Mouse (Mus musculus) hematopoietic stem cell, adult 5-6 weeks (primary cell): ENCODE data around the gene Grik4. TPM values are rescaled to one million over a fixed set of nuclear protein-coding genes. Genes with fewer than 3 reads are reported as not detected.

Experiments used
- ATAC-seq, 2 experiments: fragments of 125-278 bp in 1 of 2; replicated peaks in 1 of 2; 2 replicates each; pipeline ENCODE4 v1.8.0; 2016 to 2017; ENCODE audit warnings: inconsistent platforms in 2 of 2, mild to moderate bottlenecking in 2 of 2, moderate number of reproducible peaks in 2 of 2, low read depth in 1 of 2, moderate TSS enrichment in 1 of 2; ENCODE audit not compliant: low FRiP score in 2 of 2, poor library complexity in 2 of 2, severe bottlenecking in 2 of 2, insufficient read depth in 1 of 2, low TSS enrichment in 1 of 2
- total RNA-seq: library from RNA; stranded (forward); fragments of 172-1452, 232-1000 nt; gene quantifications from 2 replicates; pipeline ENCODE4 v1.2.3, GENCODE M21; 2017

The Grik4 gene
- total RNA-seq, 1 experiment from 2014 or later = not detected

- ATAC-seq = no peak
Measured at GRCm38 (mm10) chr9:42736697-42737335, 207.5 kb downstream of the Grik4 start.

DNA sequence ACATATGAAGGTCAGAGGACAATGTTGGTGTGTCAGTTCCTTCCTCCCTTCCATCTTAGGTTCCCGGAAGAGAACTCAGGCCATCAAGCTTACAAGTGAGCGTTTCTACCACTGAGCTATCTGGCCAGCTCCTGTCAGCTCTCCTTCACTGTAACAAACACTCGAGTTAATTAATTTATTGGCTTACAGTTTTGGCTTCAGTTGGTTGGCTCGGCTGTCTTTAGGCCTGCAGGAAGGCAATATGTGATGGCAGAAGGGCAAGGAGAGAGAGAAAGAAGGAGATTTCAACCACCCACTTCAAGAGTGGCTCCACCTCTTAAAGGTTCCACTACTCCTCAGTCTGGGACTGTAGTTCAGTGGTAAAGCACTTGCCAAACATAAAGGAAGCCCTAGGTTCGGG lies 209.2 kb downstream of the Grik4 start:
- ATAC-seq = no peak

GRCm38 (mm10) chr9:42732731-42733318 lies 211.5 kb downstream of the Grik4 start:
- no peak for ATAC-seq

DNA sequence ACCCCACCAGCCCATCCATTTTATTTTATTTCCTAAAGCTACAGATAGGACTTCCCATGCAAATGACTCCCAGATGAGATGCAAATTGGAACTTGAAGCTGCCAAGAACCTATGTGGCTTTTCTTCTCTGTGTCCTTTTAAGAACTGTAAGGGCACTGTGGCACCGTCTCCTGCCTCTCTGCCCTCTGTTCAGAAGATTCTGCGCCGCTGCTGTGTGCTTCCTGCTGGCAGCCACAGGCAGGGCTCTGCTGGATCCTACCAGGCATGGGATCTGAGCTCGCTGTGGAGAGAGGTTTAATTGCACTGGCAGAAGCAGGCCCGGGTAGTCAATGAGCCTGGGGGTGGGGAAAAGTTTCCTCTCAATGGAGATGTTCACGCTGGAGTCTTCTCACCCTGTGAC lies 215.8 kb downstream of the Grik4 start:
- ATAC-seq = no peak

GRCm38 (mm10) chr9:42727661-42728060 lies 216.6 kb downstream of the Grik4 start:
- ATAC-seq = no peak

DNA sequence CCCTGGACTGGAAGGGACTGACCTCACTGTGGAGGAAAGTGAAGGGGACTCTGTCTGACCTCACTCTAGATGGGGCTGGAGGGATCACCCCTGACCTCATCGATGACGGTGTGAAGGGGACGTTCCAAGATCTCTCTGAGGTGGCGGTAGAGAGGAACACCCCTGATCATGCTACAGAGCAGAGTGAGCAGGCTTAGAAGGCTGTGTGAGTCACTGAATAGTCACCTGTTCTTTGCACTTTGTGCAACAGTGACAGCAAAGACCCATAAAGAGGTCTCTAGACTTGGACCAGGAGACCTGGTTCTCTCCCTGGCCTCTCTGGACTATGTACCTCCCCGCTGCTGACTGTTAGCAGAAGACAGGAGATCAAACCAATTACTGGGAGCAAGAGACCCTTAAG lies 217.1 kb downstream of the Grik4 start:
- ATAC-seq = no peak

GRCm38 (mm10) chr9:42724099-42724498 lies 220.2 kb downstream of the Grik4 start:
- ATAC-seq = no peak

DNA sequence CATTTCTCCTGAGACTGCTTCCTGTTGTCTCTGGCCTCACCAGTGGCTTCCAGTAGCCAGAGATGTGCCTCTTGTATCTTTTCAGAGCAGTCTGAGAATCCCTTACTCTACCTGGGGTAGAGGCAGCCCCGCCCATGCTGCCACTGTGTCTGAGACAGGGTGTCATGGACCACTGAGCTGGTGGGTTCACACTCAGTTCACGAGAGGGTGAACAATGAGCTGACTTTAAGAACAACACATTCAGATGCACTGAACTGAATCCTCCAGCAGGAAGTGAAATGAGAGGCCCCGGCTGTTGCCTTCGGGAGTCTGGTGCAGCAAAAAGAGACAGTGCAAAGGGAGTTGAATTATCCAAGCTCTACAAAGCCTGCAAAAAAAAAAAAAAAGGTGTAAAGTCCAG lies 221.8 kb downstream of the Grik4 start:
- no peak for ATAC-seq

GRCm38 (mm10) chr9:42721718-42722117 lies 222.6 kb downstream of the Grik4 start:
- no peak for ATAC-seq

GRCm38 (mm10) chr9:42721146-42721545 lies 223.1 kb downstream of the Grik4 start:
- no peak for ATAC-seq

DNA sequence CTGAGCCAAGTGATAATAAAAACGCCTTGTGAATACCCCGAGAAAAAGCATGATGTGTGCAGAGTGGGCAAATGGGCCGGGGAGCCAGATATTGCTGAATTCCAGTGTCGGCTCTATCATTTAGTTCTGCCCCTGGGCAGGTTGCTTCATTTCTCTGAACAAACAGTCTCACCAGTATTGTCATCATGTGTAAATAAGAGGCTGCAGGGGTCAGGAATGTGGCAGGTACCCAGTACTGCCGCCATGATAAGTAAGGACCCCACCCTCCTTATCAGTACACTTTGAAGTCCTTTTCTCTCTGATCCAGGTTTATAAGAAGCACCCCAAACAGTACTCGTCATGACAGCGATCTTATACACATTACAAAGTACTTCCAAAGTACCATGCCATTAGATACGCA lies 230.4 kb downstream of the Grik4 start:
- no peak for ATAC-seq

GRCm38 (mm10) chr9:42705848-42706247 lies 238.4 kb downstream of the Grik4 start:
- ATAC-seq = peak in 1 of 2 experiments; percentile 34; a peak in 1 of 4 replicates

GRCm38 (mm10) chr9:42703191-42703854 lies 241.0 kb downstream of the Grik4 start:
- peak; percentile 34 to 65; a peak in 2 of 4 replicates for ATAC-seq

GRCm38 (mm10) chr9:42702231-42703132 lies 241.8 kb downstream of the Grik4 start:
- ATAC-seq = no peak

DNA sequence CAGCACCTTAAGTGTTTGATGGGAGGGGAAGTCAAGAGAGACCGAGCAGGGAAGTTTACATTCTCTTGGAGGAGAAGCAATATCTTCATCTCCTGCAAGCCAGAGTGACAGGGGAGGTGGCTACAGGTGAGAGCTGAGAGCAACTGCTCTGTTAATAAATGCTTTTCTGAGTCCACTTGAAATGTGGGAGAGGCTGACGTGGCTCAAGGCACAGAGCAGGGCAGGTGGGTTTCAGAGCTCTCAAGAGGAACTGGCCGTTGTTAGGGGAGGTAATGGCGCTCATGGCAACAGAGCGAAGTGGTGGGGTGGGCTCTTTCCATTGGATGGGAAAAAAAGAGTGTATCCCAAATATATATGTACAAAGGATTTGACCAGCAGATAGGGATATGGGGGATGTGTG lies 242.6 kb downstream of the Grik4 start:
- no peak for ATAC-seq

- ATAC-seq = no peak
Measured at GRCm38 (mm10) chr9:42693024-42693423, 251.3 kb downstream of the Grik4 start.

GRCm38 (mm10) chr9:42688143-42688542 lies 256.1 kb downstream of the Grik4 start:
- ATAC-seq = peak; percentile 40 to 56; a peak in 1 of 4 replicates

GRCm38 (mm10) chr9:42686104-42686503 lies 258.2 kb downstream of the Grik4 start:
- ATAC-seq = no peak
